Mouse (Mus musculus) layer of hippocampus, adult 8-10 months (tissue): ENCODE results near the gene Dennd6a. TPM values are rescaled to one million over a fixed set of nuclear protein-coding genes. Genes with fewer than 3 reads are reported as not detected.

Source experiments
- microRNA-seq, 2 experiments: library from miRNA; unstranded; fragments of <30 nt; microRNA quantifications; one replicate each; pipeline ENCODE4 v1.2.0; 2022
- total RNA-seq, 4 experiments: library from RNA; stranded (reverse); gene quantifications; 2 replicates each; pipeline ENCODE4 v1.2.4; 2022

Dennd6a gene
- total RNA-seq, 4 experiments from 2014 or later: 27.3 to 31.2 (median 29.0) TPM

Small RNA genes lying within 50 kb of the gene (microRNA-seq; reads per million reads assigned to microRNA genes)
- gene Mir7672: 0.32 to 0.76 reads per million in 2 experiments

Other genes with a start within 250 kb of the Dennd6a start
- gene Slmap, start 38.9 kb upstream of the Dennd6a start, total RNA-seq: 100 to 1,000 TPM in 2 of 4 experiments, 10 to 100 TPM in 2; 93.5 to 105 (median 101) TPM
- 100 to 1,000 TPM; 114 to 128 (median 120) TPM for gene Arf4, start 64.2 kb downstream of the Dennd6a start, total RNA-seq
- 1 to 10 TPM; 7.8 to 8.8 (median 8.1) TPM for gene Pde12, start 96.0 kb downstream of the Dennd6a start, total RNA-seq
- gene Dnah12, start 119.4 kb downstream of the Dennd6a start, total RNA-seq: 1 to 10 TPM in 1 of 4 experiments, under 1 TPM in 3; 0.32 to 1.1 (median 0.62) TPM